Mouse (Mus musculus): Measurements from ENCODE around the gene Col1a1. TPM values are rescaled to one million over a fixed set of nuclear protein-coding genes. Genes with fewer than 3 reads are reported as not detected.

Gene Col1a1
- polyA plus RNA-seq, 1 experiment from 2014 or later: 1,157 TPM

- ATAC-seq (ENCODE audit: insufficient number of reproducible peaks, insufficient read depth, low FRiP score, low read depth): no peak
- Histone ChIP-seq H3K4me1 (ENCODE audit: control insufficient read depth, insufficient read depth, low read length) (peaks cover 25% of the 10 kb centered on the region), H3K4me3 (ENCODE audit: low read depth, low read length) (no peak overlapping the region), H3K27ac (ENCODE audit: low read length) (0 out of 2 replicates have a peak overlapping the region, but pooled peaks have one; percentile 61), H3K27me3 (ENCODE audit: control insufficient read depth, insufficient read depth, low read length) (no peaks in the 10 kb centered on the region), H3K9me3 (ENCODE audit: control insufficient read depth, low read depth, low read length) (no peaks in the 10 kb centered on the region), H3K4me2 (replicated peaks; ENCODE audit: low read depth, low read length) (no peak overlapping the region), H3K9ac (replicated peaks; ENCODE audit: low read depth, low read length) (no peak overlapping the region), H3K36me3 (ENCODE audit: control insufficient read depth, insufficient read depth, low read length) (no peaks in the 10 kb centered on the region)
- 78% methylated on average over 5 of the region's 5 CpGs for WGBS
Observed at GRCm38 (mm10) chr11:94985822-94986221, 49.8 kb downstream of the Col1a1 start.

DNA sequence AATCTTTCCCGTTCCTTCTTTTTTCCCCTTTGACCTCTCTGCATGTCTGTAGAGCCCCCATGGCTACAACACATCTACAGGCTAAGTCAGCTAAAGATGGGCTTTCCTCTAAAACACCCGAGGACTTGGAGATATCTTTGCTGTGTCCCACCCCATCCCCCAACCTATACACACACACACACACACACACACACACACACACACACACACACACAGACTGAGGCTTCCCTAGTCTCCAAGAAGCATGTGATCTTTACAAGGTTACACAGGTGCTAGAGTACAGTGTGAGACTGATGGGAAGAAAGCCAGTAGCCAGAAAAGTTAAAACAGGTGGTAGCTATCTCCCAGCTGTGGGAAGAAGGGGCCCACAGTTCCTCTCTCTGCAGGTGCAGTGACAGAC, 50.4 kb downstream of the Col1a1 start:
- no peaks in the 10 kb centered on the region for H3K27me3 ChIP-seq (ENCODE audit: control insufficient read depth, insufficient read depth, low read length)
- H3K36me3 ChIP-seq (ENCODE audit: control insufficient read depth, insufficient read depth, low read length): no peaks in the 10 kb centered on the region
- H3K9me3 ChIP-seq (ENCODE audit: control insufficient read depth, low read depth, low read length): no peaks in the 10 kb centered on the region
- H3K9ac ChIP-seq (replicated peaks; ENCODE audit: low read depth, low read length): no peak overlapping the region
- peaks cover 25% of the 10 kb centered on the region for H3K4me1 ChIP-seq (ENCODE audit: control insufficient read depth, insufficient read depth, low read length)
- ATAC-seq (ENCODE audit: insufficient number of reproducible peaks, insufficient read depth, low FRiP score, low read depth): no peak
- no peak overlapping the region for H3K4me2 ChIP-seq (replicated peaks; ENCODE audit: low read depth, low read length)
- H3K27ac ChIP-seq (ENCODE audit: low read length): no peak overlapping the region
- no peak overlapping the region for H3K4me3 ChIP-seq (ENCODE audit: low read depth, low read length)
- WGBS: 48% methylated on average over 2 of the region's 2 CpGs

- no peak for ATAC-seq (ENCODE audit: insufficient number of reproducible peaks, insufficient read depth, low FRiP score, low read depth)
- H3K4me3 ChIP-seq (ENCODE audit: low read depth, low read length): no peak overlapping the region
- H3K36me3 ChIP-seq (ENCODE audit: control insufficient read depth, insufficient read depth, low read length): no peaks in the 10 kb centered on the region
- no peaks in the 10 kb centered on the region for H3K27me3 ChIP-seq (ENCODE audit: control insufficient read depth, insufficient read depth, low read length)
- no peak overlapping the region for H3K4me2 ChIP-seq (replicated peaks; ENCODE audit: low read depth, low read length)
- no peak overlapping the region for H3K27ac ChIP-seq (ENCODE audit: low read length)
- peaks cover 28% of the 10 kb centered on the region for H3K4me1 ChIP-seq (ENCODE audit: control insufficient read depth, insufficient read depth, low read length)
- 45% methylated on average over 6 of the region's 6 CpGs for WGBS
- H3K9ac ChIP-seq (replicated peaks; ENCODE audit: low read depth, low read length): no peak overlapping the region
- no peaks in the 10 kb centered on the region for H3K9me3 ChIP-seq (ENCODE audit: control insufficient read depth, low read depth, low read length)
Observed at GRCm38 (mm10) chr11:94987341-94987740, 51.3 kb downstream of the Col1a1 start.

- H3K9me3 ChIP-seq (ENCODE audit: control insufficient read depth, low read depth, low read length): no peaks in the 10 kb centered on the region
- H3K9ac ChIP-seq (replicated peaks; ENCODE audit: low read depth, low read length): no peak overlapping the region
- no peaks in the 10 kb centered on the region for H3K36me3 ChIP-seq (ENCODE audit: control insufficient read depth, insufficient read depth, low read length)
- WGBS: 76% methylated on average over 8 of the region's 8 CpGs
- H3K4me1 ChIP-seq (ENCODE audit: control insufficient read depth, insufficient read depth, low read length): peaks cover 33% of the 10 kb centered on the region
- no peak overlapping the region for H3K4me3 ChIP-seq (ENCODE audit: low read depth, low read length)
- no peaks in the 10 kb centered on the region for H3K27me3 ChIP-seq (ENCODE audit: control insufficient read depth, insufficient read depth, low read length)
- ATAC-seq (ENCODE audit: insufficient number of reproducible peaks, insufficient read depth, low FRiP score, low read depth): no peak
- H3K27ac ChIP-seq (ENCODE audit: low read length): no peak overlapping the region
- no peak overlapping the region for H3K4me2 ChIP-seq (replicated peaks; ENCODE audit: low read depth, low read length)
Observed at GRCm38 (mm10) chr11:94987851-94988250, 51.8 kb downstream of the Col1a1 start.

GRCm38 (mm10) chr11:94988780-94989561, 52.9 kb downstream of the Col1a1 start:
- H3K4me3 ChIP-seq (ENCODE audit: low read depth, low read length): peak overlapping the region; percentile 43
- H3K9me3 ChIP-seq (ENCODE audit: control insufficient read depth, low read depth, low read length): no peaks in the 10 kb centered on the region
- peaks cover 45% of the 10 kb centered on the region for H3K4me1 ChIP-seq (ENCODE audit: control insufficient read depth, insufficient read depth, low read length)
- WGBS: 16% methylated on average over 10 of the region's 10 CpGs
- peak overlapping the region; percentile 75 for H3K4me2 ChIP-seq (replicated peaks; ENCODE audit: low read depth, low read length)
- no peaks in the 10 kb centered on the region for H3K36me3 ChIP-seq (ENCODE audit: control insufficient read depth, insufficient read depth, low read length)
- no peak for ATAC-seq (ENCODE audit: insufficient number of reproducible peaks, insufficient read depth, low FRiP score, low read depth)
- peak overlapping the region; percentile 45 for H3K9ac ChIP-seq (replicated peaks; ENCODE audit: low read depth, low read length)
- H3K27ac ChIP-seq (ENCODE audit: low read length): peak overlapping the region; percentile 89
- no peaks in the 10 kb centered on the region for H3K27me3 ChIP-seq (ENCODE audit: control insufficient read depth, insufficient read depth, low read length)

GRCm38 (mm10) chr11:94989562-94990017, 53.6 kb downstream of the Col1a1 start:
- no peaks in the 10 kb centered on the region for H3K9me3 ChIP-seq (ENCODE audit: control insufficient read depth, low read depth, low read length)
- ATAC-seq (ENCODE audit: insufficient number of reproducible peaks, insufficient read depth, low FRiP score, low read depth): peak; percentile 67
- H3K4me2 ChIP-seq (replicated peaks; ENCODE audit: low read depth, low read length): peak overlapping the region; percentile 75
- peak overlapping the region; percentile 43 for H3K4me3 ChIP-seq (ENCODE audit: low read depth, low read length)
- 2% methylated on average over 12 of the region's 12 CpGs for WGBS
- H3K36me3 ChIP-seq (ENCODE audit: control insufficient read depth, insufficient read depth, low read length): no peaks in the 10 kb centered on the region
- no peaks in the 10 kb centered on the region for H3K27me3 ChIP-seq (ENCODE audit: control insufficient read depth, insufficient read depth, low read length)
- H3K4me1 ChIP-seq (ENCODE audit: control insufficient read depth, insufficient read depth, low read length): peaks cover 51% of the 10 kb centered on the region
- peak overlapping the region; percentile 89 for H3K27ac ChIP-seq (ENCODE audit: low read length)
- H3K9ac ChIP-seq (replicated peaks; ENCODE audit: low read depth, low read length): peak overlapping the region; percentile 45

DNA sequence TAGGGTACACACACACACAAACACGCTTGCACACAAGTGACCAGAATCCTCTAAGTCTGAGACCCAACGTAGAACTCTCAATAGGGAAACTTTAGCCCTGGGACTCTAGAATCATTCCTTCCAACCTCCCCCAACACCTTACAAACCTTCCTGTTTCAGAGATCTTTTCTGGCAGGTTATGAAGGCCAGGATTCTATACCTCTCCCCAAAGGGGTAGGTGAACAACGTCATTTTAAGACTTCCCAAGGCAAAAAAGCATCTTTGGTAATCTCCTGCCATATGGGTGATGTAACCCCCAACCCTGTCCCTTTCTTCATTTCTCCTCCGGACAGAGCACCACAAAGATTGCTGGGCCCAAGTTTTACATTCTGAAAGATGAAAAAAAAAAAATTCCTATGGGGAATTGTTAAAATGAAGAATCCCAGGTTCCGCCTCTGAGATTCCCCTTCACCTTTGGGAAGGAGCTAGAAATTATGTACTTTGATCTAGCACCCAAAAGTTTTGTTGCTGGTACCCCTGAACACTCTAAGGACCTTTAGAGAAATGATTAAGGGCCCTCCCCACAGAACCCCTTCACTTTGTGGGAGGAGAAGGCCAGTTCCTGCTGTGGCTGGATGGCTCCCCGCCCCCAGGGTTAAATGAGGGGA, 54.2 kb downstream of the Col1a1 start:
- H3K4me3 ChIP-seq (ENCODE audit: low read depth, low read length): peak overlapping the region; percentile 74
- WGBS: 40% methylated on average over 6 of the region's 6 CpGs
- peaks cover 57% of the 10 kb centered on the region for H3K4me1 ChIP-seq (ENCODE audit: control insufficient read depth, insufficient read depth, low read length)
- no peaks in the 10 kb centered on the region for H3K36me3 ChIP-seq (ENCODE audit: control insufficient read depth, insufficient read depth, low read length)
- H3K9me3 ChIP-seq (ENCODE audit: control insufficient read depth, low read depth, low read length): no peaks in the 10 kb centered on the region
- H3K27ac ChIP-seq (ENCODE audit: low read length): peak overlapping the region; percentile 86
- H3K9ac ChIP-seq (replicated peaks; ENCODE audit: low read depth, low read length): 0 out of 2 replicates have a peak overlapping the region, but pooled peaks have one; percentile 2
- H3K27me3 ChIP-seq (ENCODE audit: control insufficient read depth, insufficient read depth, low read length): no peaks in the 10 kb centered on the region
- H3K4me2 ChIP-seq (replicated peaks; ENCODE audit: low read depth, low read length): peak overlapping the region; percentile 75
- no peak for ATAC-seq (ENCODE audit: insufficient number of reproducible peaks, insufficient read depth, low FRiP score, low read depth)

GRCm38 (mm10) chr11:94990749-94991577, 54.9 kb downstream of the Col1a1 start, which contains the start of gene Ppp1r9b:
Gene Ppp1r9b (plus strand): TSS chr11:94991035.
- ATAC-seq (ENCODE audit: insufficient number of reproducible peaks, insufficient read depth, low FRiP score, low read depth): peak; percentile 74
- H3K36me3 ChIP-seq (ENCODE audit: control insufficient read depth, insufficient read depth, low read length): no peaks in the 10 kb centered on the region
- peak within 1 kb of the TSS; percentile 87 for H3K9ac ChIP-seq (replicated peaks; ENCODE audit: low read depth, low read length)
- H3K4me2 ChIP-seq (replicated peaks; ENCODE audit: low read depth, low read length): peak within 1 kb of the TSS; percentile 75
- under 1% methylated on average over 61 of the region's 69 CpGs for WGBS
- H3K27me3 ChIP-seq (ENCODE audit: control insufficient read depth, insufficient read depth, low read length): no peaks in the 10 kb centered on the region
- H3K4me3 ChIP-seq (ENCODE audit: low read depth, low read length): peak within 1 kb of the TSS; percentile 74
- peak within 1 kb of the TSS; percentile 86 for H3K27ac ChIP-seq (ENCODE audit: low read length)
- H3K4me1 ChIP-seq (ENCODE audit: control insufficient read depth, insufficient read depth, low read length): peaks cover 58% of the 10 kb centered on the region
- H3K9me3 ChIP-seq (ENCODE audit: control insufficient read depth, low read depth, low read length): no peaks in the 10 kb centered on the region
